Mouse (Mus musculus): ENCODE measurements around the gene Nfix. TPM values are rescaled to one million over a fixed set of nuclear protein-coding genes. Genes with fewer than 3 reads are reported as not detected.

Nfix gene
- total and polyA plus RNA-seq, 3 experiments = 59.9 to 113 (median 91.3) TPM

- DNase-seq = no peak
These were observed 33.7 kb downstream of the Nfix start for GRCm38 (mm10) chr8:84766422-84766821.

- no peak for DNase-seq
These were observed 34.5 kb downstream of the Nfix start for GRCm38 (mm10) chr8:84765629-84766028.

- DNase-seq = no peak
These were observed 35.2 kb downstream of the Nfix start for GRCm38 (mm10) chr8:84764870-84765495.

GRCm38 (mm10) chr8:84764100-84764499 is 36.0 kb downstream of the Nfix start:
- DNase-seq = no peak

GRCm38 (mm10) chr8:84760901-84761300 is 39.2 kb downstream of the Nfix start:
- DNase-seq = no peak

GRCm38 (mm10) chr8:84760405-84760805 is 39.7 kb downstream of the Nfix start:
- no peak for DNase-seq

- DNase-seq = no peak
These were observed 40.4 kb downstream of the Nfix start for GRCm38 (mm10) chr8:84759718-84760117.

GRCm38 (mm10) chr8:84759126-84759525 is 41.0 kb downstream of the Nfix start:
- peak; percentile 36 for DNase-seq

GRCm38 (mm10) chr8:84758308-84758707 is 41.8 kb downstream of the Nfix start:
- DNase-seq = no peak

GRCm38 (mm10) chr8:84757501-84757900 is 42.6 kb downstream of the Nfix start:
- DNase-seq = no peak

GRCm38 (mm10) chr8:84752734-84753582 is 47.2 kb downstream of the Nfix start:
- no peak for DNase-seq

- DNase-seq = no peak
These were observed 50.6 kb downstream of the Nfix start for GRCm38 (mm10) chr8:84749519-84749918.

- no peak for DNase-seq
These were observed 54.9 kb downstream of the Nfix start for GRCm38 (mm10) chr8:84745032-84745925.

GRCm38 (mm10) chr8:84743517-84744420 is 56.4 kb downstream of the Nfix start:
- DNase-seq = peak; percentile 59

- no peak for DNase-seq
These were observed 57.1 kb downstream of the Nfix start for GRCm38 (mm10) chr8:84743054-84743415.

- DNase-seq = no peak
These were observed 57.7 kb downstream of the Nfix start for GRCm38 (mm10) chr8:84742171-84743053.

GRCm38 (mm10) chr8:84740895-84741843 is 59.0 kb downstream of the Nfix start:
- no peak for DNase-seq

GRCm38 (mm10) chr8:84739401-84739742 is 60.8 kb downstream of the Nfix start:
- no peak for DNase-seq

- DNase-seq = no peak
These were observed 61.3 kb downstream of the Nfix start for GRCm38 (mm10) chr8:84738715-84739400.

Measured in adrenal gland, adult 2 months (tissue).